Mouse (Mus musculus) liver, postnatal 0 days (tissue): Measurements from ENCODE around the gene Suclg2. TPM values are rescaled to one million over a fixed set of nuclear protein-coding genes. Genes with fewer than 3 reads are reported as not detected.

Source experiments
- ATAC-seq: fragments of 200-750 bp; cut with Nextera tagmentation; 2 replicates; pipeline ENCODE4 v1.8.0; 2017; ENCODE audit warnings: mild to moderate bottlenecking, moderate library complexity
- DNase-seq: peaks from one replicate; pipeline ENCODE4 v3.0.0-alpha.2; 2016
- H3K27ac ChIP-seq: fragments of 300-500 bp; sonication (generic); 2 replicates; pipeline ENCODE4 v1.5.1; 2014; ENCODE audit warnings: antibody characterized with exemption, moderate library complexity, mild to moderate bottlenecking, low read depth
- H3K27me3 ChIP-seq: fragments of 300-500 bp; sonication (generic); 2 replicates; pipeline ENCODE4 v1.6.1; 2014; ENCODE audit warnings: low read length, control low read depth, mixed read lengths; ENCODE audit not compliant: insufficient read depth
- H3K36me3 ChIP-seq: fragments of 300-500 bp; sonication (generic); replicated peaks from 2 replicates; pipeline ENCODE4 v1.6.1; 2014; ENCODE audit warnings: mild to moderate bottlenecking, control low read depth, low read length, moderate library complexity, mixed read lengths; ENCODE audit not compliant: insufficient read depth
- H3K4me1 ChIP-seq: fragments of 300-500 bp; sonication (generic); 2 replicates; pipeline ENCODE4 v1.6.1; 2014; ENCODE audit warnings: antibody characterized with exemption, mild to moderate bottlenecking, control low read depth; ENCODE audit not compliant: insufficient read depth
- H3K4me2 ChIP-seq: fragments of 300-500 bp; sonication (generic); 2 replicates; pipeline ENCODE4 v1.6.1; 2014; ENCODE audit warnings: low read depth, mild to moderate bottlenecking, low read length, moderate library complexity, mixed read lengths
- H3K4me3 ChIP-seq: fragments of 300-500 bp; sonication (generic); 2 replicates; pipeline ENCODE4 v1.5.1; 2014; ENCODE audit warnings: low read depth, low read length
- H3K9ac ChIP-seq: fragments of 300-500 bp; sonication (generic); replicated peaks from 2 replicates; pipeline ENCODE4 v1.6.1; 2014; ENCODE audit warnings: mild to moderate bottlenecking, moderate library complexity
- H3K9me3 ChIP-seq: fragments of 300-500 bp; sonication (generic); 2 replicates; pipeline ENCODE4 v1.6.1; 2016; ENCODE audit warnings: mild to moderate bottlenecking, control low read depth, low read length, mixed read lengths
- CTCF ChIP-seq: sonication (generic); IDR thresholded peaks from 2 replicates; pipeline ENCODE4 v1.5.1; 2016; ENCODE audit warnings: antibody characterized with exemption, low read depth
- EP300 ChIP-seq: IDR thresholded peaks from 2 replicates; pipeline ENCODE4 v1.6.1; 2016; ENCODE audit warnings: antibody characterized with exemption, low read depth, mild to moderate bottlenecking
- WGBS: fragments of 180-500 bp; shearing (Covaris S2); extraction: QIAGEN DNeasy Blood & Tissue Kit; methylation state at CpG from one replicate; pipeline ENCODE4 v1.1.7; 2014; ENCODE audit not compliant: insufficient replicate concordance; 5-methylcytosine and 5-hydroxymethylcytosine counted together
- polyA plus RNA-seq: library from polyadenylated mRNA; unstranded; fragments of >200 nt; fragmentation: Nextera tagmentation; extraction: Ambion mirVana; gene quantifications from 2 replicates; pipeline ENCODE4 v1.2.1, GENCODE M21; 2015

Gene Suclg2
- polyA plus RNA-seq, 1 experiment from 2014 or later, result 73.1 TPM

GRCm38 (mm10) chr6:95590463-95590862 is 128.1 kb downstream of the Suclg2 start:
- Histone ChIP-seq H3K27me3 (no peaks in the 10 kb centered on the region), H3K4me2 (no peak overlapping the region), H3K9ac (no peak overlapping the region), H3K4me1 (peaks cover 3% of the 10 kb centered on the region; the same call in 1 of the 2 replicates), H3K4me3 (no peak overlapping the region), H3K27ac (no peak overlapping the region), H3K9me3 (no peaks in the 10 kb centered on the region), H3K36me3 (peaks cover 5% of the 10 kb centered on the region)
- no peak for TF ChIP-seq CTCF
- TF ChIP-seq EP300, result no peak
- DNase-seq (no peak), ATAC-seq (no peak)
- WGBS, result 79% methylated on average over 4 of the region's 4 CpGs

- no peak overlapping the region for H3K27ac ChIP-seq
- DNase-seq (no peak), ATAC-seq (no peak)
- TF ChIP-seq CTCF (no peak), EP300 (no peak)
- H3K9ac ChIP-seq, result no peak overlapping the region
- no peaks in the 10 kb centered on the region for H3K9me3 ChIP-seq
- no peaks in the 10 kb centered on the region for H3K4me1 ChIP-seq
- H3K27me3 ChIP-seq, result no peaks in the 10 kb centered on the region
- WGBS, result 86% methylated on average over 6 of the region's 6 CpGs
- no peak overlapping the region for H3K4me3 ChIP-seq
- no peak overlapping the region for H3K4me2 ChIP-seq
- H3K36me3 ChIP-seq, result peaks cover 13% of the 10 kb centered on the region
Measured at GRCm38 (mm10) chr6:95587108-95587796, 131.3 kb downstream of the Suclg2 start.

GRCm38 (mm10) chr6:95581893-95582292 is 136.7 kb downstream of the Suclg2 start:
- H3K27ac ChIP-seq, result no peak overlapping the region
- H3K36me3 ChIP-seq, result peaks cover 15% of the 10 kb centered on the region
- whole genome bisulfite sequencing, result 58% methylated on average over 3 of the region's 3 CpGs
- H3K4me2 ChIP-seq, result no peak overlapping the region
- H3K4me1 ChIP-seq, result no peaks in the 10 kb centered on the region
- H3K4me3 ChIP-seq, result no peak overlapping the region
- no peak overlapping the region for H3K9ac ChIP-seq
- DNase-seq (no peak), ATAC-seq (no peak)
- TF ChIP-seq CTCF, result no peak
- no peak for TF ChIP-seq EP300
- H3K27me3 ChIP-seq, result no peaks in the 10 kb centered on the region
- no peaks in the 10 kb centered on the region for H3K9me3 ChIP-seq

GRCm38 (mm10) chr6:95579792-95580191 is 138.8 kb downstream of the Suclg2 start:
- no peak overlapping the region for H3K9ac ChIP-seq
- DNase-seq (no peak), ATAC-seq (no peak)
- H3K9me3 ChIP-seq, result no peaks in the 10 kb centered on the region
- TF ChIP-seq CTCF (no peak), EP300 (no peak)
- H3K27me3 ChIP-seq, result no peaks in the 10 kb centered on the region
- H3K4me1 ChIP-seq, result no peaks in the 10 kb centered on the region
- 76% methylated on average over 4 of the region's 4 CpGs for WGBS
- no peak overlapping the region for H3K4me2 ChIP-seq
- H3K36me3 ChIP-seq, result peaks cover 12% of the 10 kb centered on the region
- no peak overlapping the region for H3K4me3 ChIP-seq
- H3K27ac ChIP-seq, result no peak overlapping the region

- H3K9me3 ChIP-seq, result no peaks in the 10 kb centered on the region
- ATAC-seq (no peak), DNase-seq (no peak)
- 64% methylated on average over 4 of the region's 4 CpGs for WGBS
- no peak for TF ChIP-seq CTCF
- TF ChIP-seq EP300, result no peak
- H3K27ac ChIP-seq, result no peak overlapping the region
- no peak overlapping the region for H3K4me2 ChIP-seq
- no peaks in the 10 kb centered on the region for H3K27me3 ChIP-seq
- H3K4me1 ChIP-seq, result no peaks in the 10 kb centered on the region
- H3K4me3 ChIP-seq, result no peak overlapping the region
- H3K36me3 ChIP-seq, result peaks cover 9% of the 10 kb centered on the region
- no peak overlapping the region for H3K9ac ChIP-seq
Measured at GRCm38 (mm10) chr6:95575531-95575930, 143.1 kb downstream of the Suclg2 start.

GRCm38 (mm10) chr6:95574867-95575266 is 143.7 kb downstream of the Suclg2 start:
- Histone ChIP-seq H3K9ac (no peak overlapping the region), H3K4me2 (no peak overlapping the region), H3K27me3 (no peaks in the 10 kb centered on the region), H3K4me3 (no peak overlapping the region), H3K27ac (no peak overlapping the region), H3K36me3 (peaks cover 9% of the 10 kb centered on the region), H3K4me1 (no peaks in the 10 kb centered on the region), H3K9me3 (no peaks in the 10 kb centered on the region)
- DNase-seq (no peak), ATAC-seq (no peak)
- 75% methylated on average over 3 of the region's 3 CpGs for WGBS
- TF ChIP-seq EP300 (no peak), CTCF (no peak)

GRCm38 (mm10) chr6:95574389-95574788 is 144.2 kb downstream of the Suclg2 start:
- peaks cover 9% of the 10 kb centered on the region for H3K36me3 ChIP-seq
- no peak for TF ChIP-seq EP300
- no peak for TF ChIP-seq CTCF
- no peak overlapping the region for H3K4me3 ChIP-seq
- H3K27me3 ChIP-seq, result no peaks in the 10 kb centered on the region
- no peaks in the 10 kb centered on the region for H3K9me3 ChIP-seq
- no peak overlapping the region for H3K9ac ChIP-seq
- ATAC-seq (no peak), DNase-seq (no peak)
- no peak overlapping the region for H3K4me2 ChIP-seq
- no peaks in the 10 kb centered on the region for H3K4me1 ChIP-seq
- 70% methylated on average over 4 of the region's 4 CpGs for WGBS
- no peak overlapping the region for H3K27ac ChIP-seq
